Mouse (Mus musculus): ENCODE results near the gene Ppt1.

DNA sequence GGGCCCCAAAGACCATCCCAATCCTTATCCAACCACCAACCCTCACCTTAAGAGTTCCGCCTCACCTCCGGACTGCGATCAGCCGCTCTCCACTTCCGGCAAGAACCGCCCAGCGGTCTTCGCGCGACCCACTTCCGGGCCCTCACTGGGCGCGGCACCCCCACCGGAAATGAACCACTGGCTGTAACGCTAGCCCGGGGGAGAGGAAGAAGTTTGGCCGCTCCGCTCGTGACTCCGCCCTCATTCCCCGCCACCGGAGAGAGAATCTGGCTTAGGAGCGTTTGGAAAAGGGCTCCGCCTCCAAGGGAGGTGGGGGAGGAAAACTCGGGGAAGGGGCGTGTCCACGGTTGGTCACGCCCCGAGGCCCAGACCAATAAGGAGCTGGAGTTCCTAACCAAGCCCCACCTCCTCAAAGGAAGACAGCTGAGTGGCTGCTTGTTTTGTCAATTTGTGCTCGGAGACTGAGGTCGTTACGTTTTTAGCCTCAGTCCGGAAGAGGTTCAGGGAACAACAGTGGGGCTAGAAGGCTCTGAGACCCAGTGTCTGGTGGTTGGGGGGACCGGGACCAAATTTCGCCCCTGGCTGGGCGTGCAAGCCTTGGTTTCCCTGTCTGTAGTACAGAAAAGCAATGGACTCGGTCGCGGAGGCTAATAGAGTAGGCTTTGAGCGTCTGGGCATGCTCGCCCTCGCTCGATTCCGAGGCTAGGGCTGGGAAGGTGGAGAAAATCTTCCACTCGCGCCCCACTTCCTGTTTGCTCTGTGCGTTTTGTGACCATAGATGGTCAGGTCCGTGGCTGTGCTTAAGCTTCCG is 49.9 kb downstream of the Ppt1 start, which contains the start of gene Cap1:
- TF ChIP-seq GATA1 (IDR thresholded peaks at IDR 0.05; ENCODE audit: low read length) (no peak), TAL1 (IDR thresholded peaks at IDR 0.05; ENCODE audit: low read length) (no peak)

Data from erythroblast, embryonic 14.5 days (primary cell).